Mouse (Mus musculus) intestine, embryonic 14.5 days (tissue): ENCODE results near the gene Lrrc47. TPM values are rescaled to one million over a fixed set of nuclear protein-coding genes. Genes with fewer than 3 reads are reported as not detected.

Experiments used
- ATAC-seq: fragments of 200-750 bp; cut with Nextera tagmentation; replicated peaks from 2 replicates; pipeline ENCODE4 v1.8.0; 2017; ENCODE audit warnings: low read depth, moderate number of reproducible peaks, moderate TSS enrichment, moderate library complexity; ENCODE audit not compliant: low FRiP score, low TSS enrichment
- DNase-seq: peaks from one replicate; pipeline ENCODE4 v3.0.0-alpha.2; 2018; ENCODE audit warnings: low spot score
- H3K27ac ChIP-seq: fragments of 300-500 bp; sonication (generic); 2 replicates; pipeline ENCODE4 v1.5.1; 2014; ENCODE audit warnings: low read depth, mild to moderate bottlenecking, control low read depth
- H3K27me3 ChIP-seq: fragments of 300-500 bp; sonication (generic); replicated peaks from 2 replicates; pipeline ENCODE4 v1.6.1; 2014; ENCODE audit warnings: low read length, control low read depth; ENCODE audit not compliant: control insufficient read depth, insufficient read depth
- H3K36me3 ChIP-seq: fragments of 300-500 bp; sonication (generic); 2 replicates; pipeline ENCODE4 v1.6.1; 2014; ENCODE audit warnings: low read length, control low read depth; ENCODE audit not compliant: control insufficient read depth, insufficient read depth
- H3K4me1 ChIP-seq: fragments of 300-500 bp; sonication (generic); replicated peaks from 2 replicates; pipeline ENCODE4 v1.6.1; 2014; ENCODE audit warnings: low read length, control low read depth, mixed read lengths; ENCODE audit not compliant: control insufficient read depth, insufficient read depth
- H3K4me2 ChIP-seq: fragments of 300-500 bp; sonication (generic); 2 replicates; pipeline ENCODE4 v1.6.1; 2014; ENCODE audit warnings: low read length
- H3K4me3 ChIP-seq: fragments of 300-500 bp; sonication (generic); 2 replicates; pipeline ENCODE4 v1.5.1; 2014; ENCODE audit warnings: low read depth, low read length, control low read depth, mixed read lengths
- H3K9ac ChIP-seq: fragments of 300-500 bp; sonication (generic); 2 replicates; pipeline ENCODE4 v1.6.1; 2014; ENCODE audit warnings: mild to moderate bottlenecking, low read length
- H3K9me3 ChIP-seq: fragments of 300-500 bp; sonication (generic); 2 replicates; pipeline ENCODE4 v1.6.1; 2016; ENCODE audit warnings: low read length, control low read depth; ENCODE audit not compliant: control insufficient read depth
- WGBS: fragments of 180-500 bp; shearing (Covaris S2); extraction: QIAGEN DNeasy Blood & Tissue Kit; methylation state at CpG from one replicate; pipeline ENCODE4 v1.1.7; 2014; 5-methylcytosine and 5-hydroxymethylcytosine counted together
- polyA plus RNA-seq: library from polyadenylated mRNA; unstranded; fragments of >200 nt; fragmentation: Nextera tagmentation; extraction: Ambion mirVana; gene quantifications from 2 replicates; pipeline ENCODE4 v1.2.1, GENCODE M21; 2014

The Lrrc47 gene
- 14.2 and 14.9 TPM in 2 replicates for polyA plus RNA-seq

- ATAC-seq (peak; percentile 92), DNase-seq (peak; percentile 82)
- WGBS: under 1% methylated on average over 59 of the region's 59 CpGs
- H3K4me1 ChIP-seq: peaks cover 11% of the 10 kb centered on the region
- peak within 1 kb of the TSS; percentile 59 for H3K27ac ChIP-seq
- H3K27me3 ChIP-seq: no peaks in the 10 kb centered on the region
- H3K9me3 ChIP-seq: no peaks in the 10 kb centered on the region
- peaks cover 34% of the 10 kb centered on the region for H3K36me3 ChIP-seq
- H3K4me3 ChIP-seq: peak within 1 kb of the TSS; percentile 99
- H3K9ac ChIP-seq: peak within 1 kb of the TSS; percentile 94
- peak within 1 kb of the TSS; percentile 99 for H3K4me2 ChIP-seq
These were observed at the start of gene Lrrc47 for GRCm38 (mm10) chr4:154011646-154012089. Gene Lrrc47, plus strand, starts transcription at chr4:154011731.

- no peak for DNase-seq
- no peak overlapping the region for H3K9ac ChIP-seq
- peaks cover 63% of the 10 kb centered on the region for H3K36me3 ChIP-seq
- H3K4me2 ChIP-seq: no peak overlapping the region
- H3K27ac ChIP-seq: no peak overlapping the region
- 81% methylated on average over 7 of the region's 7 CpGs for WGBS
- ATAC-seq: no peak
- peaks cover 11% of the 10 kb centered on the region; the same call in 1 of the 2 replicates for H3K4me1 ChIP-seq
- H3K9me3 ChIP-seq: no peaks in the 10 kb centered on the region
- no peak overlapping the region for H3K4me3 ChIP-seq
- H3K27me3 ChIP-seq: no peaks in the 10 kb centered on the region
These were observed 48.9 kb upstream of the Lrrc47 start for GRCm38 (mm10) chr4:153962631-153963030.

GRCm38 (mm10) chr4:153966651-153967050, 44.9 kb upstream of the Lrrc47 start:
- WGBS: 84% methylated on average over 5 of the region's 5 CpGs
- H3K4me2 ChIP-seq: no peak overlapping the region

DNA sequence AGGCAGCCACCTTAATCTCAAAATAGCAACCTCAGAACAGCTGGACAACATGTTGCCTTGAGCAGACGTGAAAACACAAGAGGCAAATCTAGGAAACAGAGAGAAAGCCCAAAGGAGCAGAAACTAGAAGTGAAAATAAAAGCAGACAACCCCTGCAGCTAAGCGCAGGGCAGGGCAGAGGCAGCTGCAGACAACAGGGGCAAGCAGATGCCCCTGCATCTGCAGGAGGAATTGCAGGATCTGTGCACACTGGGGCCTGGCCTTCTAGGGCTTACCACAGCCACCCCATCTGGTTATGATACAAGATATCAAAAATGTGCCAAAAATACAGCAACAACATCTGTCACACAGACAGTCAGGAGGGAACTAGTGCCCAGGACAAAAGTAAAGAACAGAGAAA, 44.0 kb upstream of the Lrrc47 start:
- no peak for ATAC-seq
- Histone ChIP-seq H3K27ac (no peak overlapping the region), H3K36me3 (peaks cover 68% of the 10 kb centered on the region), H3K27me3 (no peaks in the 10 kb centered on the region), H3K4me1 (no peaks in the 10 kb centered on the region), H3K4me2 (no peak overlapping the region), H3K4me3 (no peak overlapping the region), H3K9ac (no peak overlapping the region), H3K9me3 (no peaks in the 10 kb centered on the region)
- DNase-seq: no peak
- WGBS: 87% methylated on average over 2 of the region's 2 CpGs

More at GRCm38 (mm10) chr4:153966651-153967050, 44.9 kb upstream of the Lrrc47 start:
- DNase-seq (no peak), ATAC-seq (no peak)
- no peaks in the 10 kb centered on the region for H3K27me3 ChIP-seq
- no peak overlapping the region for H3K27ac ChIP-seq
- no peak overlapping the region for H3K4me3 ChIP-seq
- H3K4me1 ChIP-seq: no peaks in the 10 kb centered on the region
- peaks cover 72% of the 10 kb centered on the region for H3K36me3 ChIP-seq
- H3K9ac ChIP-seq: no peak overlapping the region
- no peaks in the 10 kb centered on the region for H3K9me3 ChIP-seq

DNA sequence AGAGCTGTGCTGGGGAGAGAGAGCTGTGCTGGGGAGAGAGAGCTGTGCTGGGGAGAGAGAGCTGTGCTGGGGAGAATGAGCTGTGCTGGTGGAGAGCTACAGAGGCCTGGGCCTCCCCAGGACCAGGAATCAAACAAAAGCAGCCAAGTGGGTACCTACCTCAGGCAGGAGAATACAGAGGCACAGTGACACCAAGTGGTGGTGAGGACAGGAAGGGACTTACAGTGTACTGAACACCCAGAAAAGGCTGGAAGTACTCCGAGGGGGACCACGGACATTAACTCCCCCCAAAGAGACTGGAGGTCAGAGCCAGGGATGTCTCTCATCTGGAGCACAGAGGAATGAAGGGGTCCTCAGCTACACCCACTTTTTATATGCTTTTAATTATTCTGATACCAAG, 43.5 kb upstream of the Lrrc47 start:
- no peak overlapping the region for H3K27ac ChIP-seq
- H3K9me3 ChIP-seq: no peaks in the 10 kb centered on the region
- H3K4me1 ChIP-seq: no peaks in the 10 kb centered on the region
- WGBS: 87% methylated on average over 2 of the region's 2 CpGs
- DNase-seq: no peak
- no peak overlapping the region for H3K4me3 ChIP-seq
- H3K36me3 ChIP-seq: peaks cover 63% of the 10 kb centered on the region
- H3K27me3 ChIP-seq: no peaks in the 10 kb centered on the region
- no peak overlapping the region for H3K4me2 ChIP-seq
- H3K9ac ChIP-seq: no peak overlapping the region
- ATAC-seq: no peak

GRCm38 (mm10) chr4:153974431-153975291, 36.9 kb upstream of the Lrrc47 start, which contains the start of the genes Dffb and Cep104:
Gene Dffb, minus strand, starts transcription at chr4:153975126.
Gene Cep104, plus strand, starts transcription at chr4:153975194.
- WGBS: 1% methylated on average over 68 of the region's 68 CpGs
- Histone ChIP-seq H3K4me1 (peaks cover 10% of the 10 kb centered on the region), H3K27ac (peak within 1 kb of the TSS; percentile 47), H3K4me3 (peak within 1 kb of the TSS; percentile 95), H3K9me3 (no peaks in the 10 kb centered on the region), H3K9ac (peak within 1 kb of the TSS; percentile 85), H3K36me3 (peaks cover 31% of the 10 kb centered on the region), H3K4me2 (peak within 1 kb of the TSS; percentile 95), H3K27me3 (no peaks in the 10 kb centered on the region)
- ATAC-seq: peak; percentile 97
- peak; percentile 93 for DNase-seq

DNA sequence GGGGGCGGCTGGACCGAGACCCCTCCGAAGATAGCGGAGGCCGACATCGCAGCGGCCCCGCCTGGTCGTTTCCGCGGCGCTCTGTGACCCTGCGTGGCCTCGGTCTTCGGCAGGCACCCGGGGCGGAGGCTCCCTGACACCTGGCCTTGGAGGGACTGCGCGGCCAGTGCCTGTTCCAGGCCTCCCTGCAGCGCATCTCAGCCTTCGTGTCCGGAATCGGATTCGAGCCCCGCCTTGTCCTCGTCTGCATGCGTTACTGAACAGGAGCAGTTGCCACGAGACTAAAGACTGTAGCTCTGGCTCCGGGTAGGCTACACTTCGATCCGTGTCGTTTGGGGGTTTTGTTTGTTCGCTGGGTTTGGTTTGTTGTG, 36.3 kb upstream of the Lrrc47 start:
- peak; percentile 54; the same call in 1 of the 2 replicates for ATAC-seq
- Histone ChIP-seq H3K4me3 (peak overlapping the region; percentile 95), H3K4me1 (peaks cover 10% of the 10 kb centered on the region), H3K36me3 (peaks cover 31% of the 10 kb centered on the region), H3K27me3 (no peaks in the 10 kb centered on the region), H3K9me3 (no peaks in the 10 kb centered on the region), H3K4me2 (peak overlapping the region; percentile 95), H3K9ac (peak overlapping the region; percentile 85), H3K27ac (peak overlapping the region; percentile 47; the same call in 1 of the 2 replicates)
- under 1% methylated on average over 32 of the region's 33 CpGs for WGBS
- DNase-seq: no peak

DNA sequence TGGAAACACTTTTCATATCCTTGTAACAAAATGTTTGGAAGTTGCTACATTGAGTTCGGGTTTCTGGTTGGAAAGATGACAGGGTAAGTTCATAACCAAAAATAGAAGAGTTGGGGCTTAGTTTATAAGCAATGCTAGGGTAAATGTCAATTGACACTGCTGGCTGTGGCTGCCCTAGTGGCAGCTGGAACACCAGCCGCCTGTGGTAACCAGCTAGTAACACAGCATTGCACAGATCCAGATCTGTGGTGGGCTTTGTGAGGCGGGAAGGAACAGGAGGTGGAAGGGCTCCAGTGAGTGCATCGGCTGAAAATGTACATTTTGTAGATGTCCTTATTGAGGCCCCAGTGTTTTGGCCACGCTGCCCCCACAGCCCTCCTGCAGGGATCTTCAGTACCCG, 35.8 kb upstream of the Lrrc47 start:
- no peak for DNase-seq
- Histone ChIP-seq H3K4me2 (peak overlapping the region; percentile 95), H3K4me3 (peak overlapping the region; percentile 95), H3K9ac (peak overlapping the region; percentile 85), H3K36me3 (peaks cover 30% of the 10 kb centered on the region), H3K9me3 (no peaks in the 10 kb centered on the region), H3K27me3 (no peaks in the 10 kb centered on the region), H3K27ac (no peak overlapping the region), H3K4me1 (peaks cover 10% of the 10 kb centered on the region)
- no peak for ATAC-seq
- WGBS: 43% methylated on average over 6 of the region's 6 CpGs
